Mouse (Mus musculus) ovary, postnatal 36 days (tissue): Measurements from ENCODE around the gene Nlrc4.
A peak's percentile ranks its signal among the peaks of the same experiment; 100 is the strongest.

Source experiments
- DNase-seq: peaks from one replicate; pipeline ENCODE4 v3.0.0; 2022; ENCODE audit warnings: low spot score, mixed read lengths

The Nlrc4 gene

GRCm38 (mm10) chr17:74430074-74430473 lies 28.9 kb downstream of the Nlrc4 start:
- DNase-seq: no peak

- DNase-seq: no peak
Measured at GRCm38 (mm10) chr17:74424401-74425005, 34.4 kb downstream of the Nlrc4 start.

- no peak for DNase-seq
Measured at GRCm38 (mm10) chr17:74420656-74421055, 38.3 kb downstream of the Nlrc4 start.

DNA sequence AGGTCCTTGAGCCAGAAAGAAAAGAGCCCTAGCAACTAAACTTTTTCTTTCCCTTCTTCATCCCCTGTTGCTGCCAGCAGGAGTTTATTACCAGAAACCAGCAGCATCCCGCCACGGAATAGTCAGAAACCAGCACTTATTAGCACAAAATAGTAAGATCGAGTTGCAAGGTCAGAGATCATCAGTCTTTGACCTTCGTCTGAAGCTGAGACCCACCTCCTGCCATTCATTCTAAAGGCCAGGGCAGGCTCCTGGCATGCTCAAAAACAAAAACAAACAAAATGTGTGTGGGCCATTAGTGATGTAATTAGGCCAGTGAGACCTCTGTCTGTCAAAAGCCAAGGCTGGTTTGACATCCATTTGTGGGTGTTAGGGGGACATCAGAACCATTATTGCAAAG lies 40.8 kb downstream of the Nlrc4 start:
- no peak for DNase-seq

DNA sequence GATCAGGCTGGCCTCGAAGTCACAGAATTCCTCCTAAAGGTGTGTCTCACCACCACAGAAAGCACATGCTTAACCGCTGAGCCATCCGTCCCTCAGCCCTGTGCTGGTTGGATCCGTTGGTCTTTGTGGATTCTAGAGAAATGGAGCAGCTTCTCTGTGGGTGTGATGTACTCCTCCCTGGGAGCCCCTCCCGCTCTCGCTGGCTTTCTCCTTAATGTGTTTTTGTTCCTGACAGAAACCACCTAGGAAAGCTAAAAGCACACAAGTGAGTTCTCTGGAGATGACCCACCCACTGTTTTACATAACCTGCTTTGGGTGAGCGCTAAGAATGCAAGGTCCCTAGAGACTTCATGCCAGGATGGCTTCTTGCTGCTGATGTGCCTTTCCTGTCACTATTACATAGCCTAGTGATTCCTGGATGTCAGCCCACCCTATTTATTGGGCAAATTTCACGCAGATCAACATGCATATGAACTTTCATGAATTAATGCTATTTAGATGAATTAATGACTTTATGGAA lies 42.0 kb downstream of the Nlrc4 start:
- no peak for DNase-seq

- DNase-seq: no peak
Measured at GRCm38 (mm10) chr17:74414671-74415070, 44.3 kb downstream of the Nlrc4 start.

DNA sequence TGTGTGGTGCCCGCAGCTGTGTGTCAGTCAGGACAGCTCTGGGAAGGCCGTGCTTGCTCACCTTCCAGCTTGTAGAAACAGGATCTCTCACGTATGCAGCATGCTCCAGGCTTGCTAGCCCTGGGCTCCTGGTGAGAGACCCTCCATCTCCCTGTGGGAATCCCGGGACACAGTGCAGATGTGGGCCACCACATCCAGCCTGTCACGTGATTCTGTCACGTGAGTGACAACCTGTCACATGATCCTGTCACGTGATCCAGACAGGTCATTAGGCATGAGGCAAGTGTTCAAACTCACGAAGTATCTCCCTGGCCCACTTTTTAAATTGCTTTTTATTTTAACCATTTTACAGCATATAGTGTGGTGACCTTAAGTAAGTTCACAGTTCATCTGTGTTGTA lies 45.6 kb downstream of the Nlrc4 start:
- no peak for DNase-seq

DNA sequence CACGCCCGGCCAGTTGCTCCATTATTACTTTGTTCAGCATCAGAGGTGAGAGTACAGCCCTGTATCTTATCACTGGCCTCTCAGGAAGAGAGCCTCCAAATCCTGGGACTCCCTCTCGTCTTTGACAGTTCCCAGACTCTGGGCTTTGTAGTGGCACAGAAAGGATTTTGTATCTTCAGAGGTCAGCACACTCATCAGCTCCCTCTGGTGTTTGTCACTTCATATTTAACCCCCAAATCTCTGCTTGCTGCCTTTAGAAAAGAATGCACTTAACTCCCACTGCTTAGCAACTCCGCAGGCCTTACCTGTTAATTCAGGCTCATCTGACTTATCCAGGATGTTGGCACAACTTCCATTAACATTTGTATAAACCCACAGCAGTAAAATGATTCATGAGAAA lies 49.2 kb downstream of the Nlrc4 start:
- no peak for DNase-seq

- no peak for DNase-seq
Measured at GRCm38 (mm10) chr17:74406487-74406886, 52.5 kb downstream of the Nlrc4 start.

GRCm38 (mm10) chr17:74402486-74403222 lies 56.3 kb downstream of the Nlrc4 start:
- no peak for DNase-seq

DNA sequence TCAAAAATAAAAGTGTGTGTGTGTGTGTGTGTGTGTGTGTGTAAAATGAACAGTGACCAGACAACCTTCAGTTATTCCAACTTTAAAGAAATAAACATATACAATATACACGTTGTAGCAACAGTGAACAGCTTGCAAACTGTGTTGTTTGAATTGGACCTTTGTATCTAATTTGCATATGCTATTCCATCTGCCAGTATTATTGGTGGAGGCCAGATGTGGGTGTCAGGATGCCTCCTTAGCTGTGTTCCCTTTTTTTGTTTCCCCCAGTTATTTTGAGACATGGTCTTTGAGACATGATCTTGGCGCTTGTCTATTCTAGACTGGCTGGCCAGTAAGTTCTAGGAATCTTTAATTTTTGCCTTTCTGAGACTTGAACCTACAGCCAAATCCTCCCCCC lies 61.8 kb downstream of the Nlrc4 start:
- no peak for DNase-seq

GRCm38 (mm10) chr17:74396766-74397165 lies 62.2 kb downstream of the Nlrc4 start:
- no peak for DNase-seq

DNA sequence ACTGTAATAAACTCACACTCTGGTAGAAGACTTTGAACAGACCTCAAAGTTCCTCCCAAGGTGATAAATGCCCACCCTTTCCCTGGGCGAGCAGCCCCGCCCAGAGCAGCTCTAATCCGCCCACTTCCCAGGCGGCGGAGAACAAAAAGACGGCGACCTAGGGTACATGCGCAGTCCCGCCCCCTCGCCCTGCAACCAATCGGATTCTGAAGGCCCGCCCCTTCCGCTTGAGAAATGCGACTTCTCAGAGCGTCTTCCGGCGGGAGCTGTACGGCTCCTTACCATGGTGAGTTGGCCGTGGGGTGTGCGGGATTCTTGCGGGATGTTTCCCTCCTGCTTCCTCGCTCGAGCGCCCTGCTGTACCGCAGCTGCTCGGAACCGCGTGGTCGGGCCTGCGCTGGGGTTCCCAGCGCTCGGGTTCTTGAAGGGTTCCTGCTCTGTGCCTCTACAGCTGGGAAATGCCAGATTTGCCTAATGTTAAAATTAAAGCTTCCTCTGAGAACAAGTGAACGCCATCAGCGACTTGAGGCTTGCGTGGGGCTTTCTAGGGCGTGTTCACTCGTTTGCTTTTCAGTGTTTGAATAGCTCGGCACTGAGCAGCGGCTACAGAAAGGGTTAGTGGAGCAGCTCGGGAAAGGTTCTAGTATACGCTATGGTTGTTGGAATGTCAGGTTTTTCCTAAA lies 63.4 kb downstream of the Nlrc4 start, which contains the start of gene Slc30a6:
TSS of gene Slc30a6 (plus strand) at position 226 of the 683 bp plus-strand sequence.
- DNase-seq: peak; percentile 95

DNA sequence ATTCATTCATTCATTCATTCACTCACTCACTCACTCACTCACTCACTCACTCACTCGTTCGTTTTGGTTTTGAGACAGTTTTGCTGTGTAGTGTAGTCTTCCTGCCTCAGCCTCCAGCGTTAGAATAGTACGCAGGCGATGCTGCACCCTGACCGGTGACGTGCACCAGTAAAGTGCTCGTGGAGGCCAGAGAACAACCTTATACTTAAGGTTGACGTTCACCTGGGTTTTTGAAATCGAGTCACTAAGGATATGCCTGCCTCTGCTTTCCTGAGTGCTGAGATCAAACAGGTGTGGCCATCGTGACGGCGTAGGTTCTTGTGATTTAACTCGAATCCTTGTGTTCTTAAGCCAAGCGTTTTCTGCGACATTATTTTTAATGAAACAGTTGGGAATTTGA lies 64.1 kb downstream of the Nlrc4 start:
- no peak for DNase-seq

DNA sequence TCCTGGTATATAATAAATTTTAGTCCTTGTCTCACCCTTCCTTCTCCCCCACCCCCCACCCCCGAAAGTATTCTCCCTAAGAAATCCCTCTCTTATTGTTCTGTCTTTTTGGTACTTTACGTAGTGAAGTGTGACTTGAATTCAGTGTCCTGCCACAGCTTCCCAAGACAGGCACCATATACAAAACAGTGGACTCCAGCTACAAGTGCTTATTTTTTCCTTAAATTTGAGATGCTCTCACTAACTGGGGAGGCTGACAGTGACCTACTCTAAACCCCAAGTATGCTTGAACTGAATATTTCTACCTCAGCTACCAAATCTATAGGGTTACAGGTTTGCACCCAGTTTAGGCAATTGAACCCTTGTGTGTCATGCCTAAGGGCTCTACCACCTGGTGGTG lies 64.6 kb downstream of the Nlrc4 start:
- DNase-seq: no peak

DNA sequence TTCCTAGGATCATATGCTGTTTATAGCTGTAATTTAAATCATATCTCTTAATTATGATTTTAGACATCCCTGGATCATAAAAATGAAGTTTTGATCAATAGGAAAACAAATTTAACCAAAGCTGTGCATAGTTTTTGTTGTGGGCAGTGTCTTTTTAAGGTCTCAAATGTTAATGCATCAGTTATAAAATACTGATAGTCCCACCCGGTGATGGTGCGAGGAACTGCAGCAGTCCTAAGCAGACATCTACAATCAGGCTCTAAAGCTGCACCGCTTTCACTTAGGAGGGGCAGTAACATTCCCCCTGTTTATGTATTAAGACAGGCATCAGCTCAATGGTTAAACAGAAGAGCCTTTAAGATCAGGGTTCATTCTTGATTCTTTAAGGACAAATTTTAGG lies 69.1 kb downstream of the Nlrc4 start:
- no peak for DNase-seq

DNA sequence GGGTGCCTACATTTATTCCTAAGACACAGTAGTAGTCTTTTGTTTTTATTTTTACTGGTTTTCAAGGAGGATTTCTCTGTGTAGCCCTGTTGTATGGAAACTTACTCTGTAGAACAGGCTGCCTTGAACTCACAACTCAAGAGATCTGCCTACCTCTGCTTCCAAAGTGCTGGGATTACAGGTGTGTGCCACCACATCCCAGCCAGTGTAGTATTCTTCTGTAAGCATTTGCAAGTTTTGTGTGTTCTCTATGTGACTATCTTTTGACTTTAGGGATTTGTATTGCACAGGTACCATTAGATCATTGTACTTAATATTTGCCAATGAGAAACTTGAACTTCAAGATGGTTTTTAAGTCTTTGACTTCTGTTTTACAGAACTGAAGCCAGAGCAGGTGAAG lies 72.3 kb downstream of the Nlrc4 start:
- DNase-seq: no peak

DNA sequence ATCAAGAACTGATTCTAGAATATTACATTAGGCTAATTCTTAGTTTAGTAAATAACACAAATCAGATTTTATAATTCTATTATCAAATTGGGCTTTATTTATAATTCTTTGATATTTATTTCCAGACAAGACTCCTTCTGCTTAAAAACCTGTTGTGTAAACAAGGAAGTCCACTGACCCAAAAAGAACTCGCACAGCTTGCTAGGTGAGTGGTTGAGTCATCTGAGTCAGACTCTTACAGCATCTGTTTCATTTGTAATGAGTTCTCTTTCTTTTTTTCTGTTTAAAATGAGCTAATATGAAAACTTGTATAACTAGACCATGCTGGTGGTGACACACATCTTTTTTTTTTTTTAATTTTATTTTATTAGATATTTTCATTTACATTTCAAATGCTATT lies 82.0 kb downstream of the Nlrc4 start:
- DNase-seq: no peak
